Mouse (Mus musculus): ENCODE data around the gene Tm6sf2.

GRCm38 (mm10) chr8:70037994-70038393, 34.7 kb upstream of the Tm6sf2 start:
- TF ChIP-seq CTCF (IDR thresholded peaks at IDR 0.05; ENCODE audit: low read depth, low read length) (no peak), POLR2A (IDR thresholded peaks at IDR 0.05; ENCODE audit: borderline replicate concordance, low read depth, low read length) (no peak)
